Mouse (Mus musculus): ENCODE measurements around the gene Ubc. TPM values are rescaled to one million over a fixed set of nuclear protein-coding genes. Genes with fewer than 3 reads are reported as not detected.

The Ubc gene
- polyA plus RNA-seq, 1 experiment from 2014 or later, result 992 TPM

- DNase-seq (ENCODE audit: low spot score), result peak; percentile 73
- peak overlapping the region; percentile 31; the same call in 1 of the 2 replicates for H3K27ac ChIP-seq
- peak overlapping the region; percentile 46 for H3K4me3 ChIP-seq
- H3K4me1 ChIP-seq, result peaks cover 32% of the 10 kb centered on the region
- no peaks in the 10 kb centered on the region for H3K27me3 ChIP-seq (ENCODE audit: low read depth, poor library complexity, severe bottlenecking)
- H3K9me3 ChIP-seq (replicated peaks), result no peaks in the 10 kb centered on the region
- WGBS, result 7% methylated on average over 20 of the region's 20 CpGs
- peaks cover 21% of the 10 kb centered on the region for H3K36me3 ChIP-seq
These were observed 19.5 kb upstream of the Ubc start for GRCm38 (mm10) chr5:125409348-125410090.

GRCm38 (mm10) chr5:125408842-125409241 is 18.8 kb upstream of the Ubc start:
- Histone ChIP-seq H3K4me1 (peaks cover 33% of the 10 kb centered on the region), H3K27ac (no peak overlapping the region), H3K4me3 (peak overlapping the region; percentile 46), H3K27me3 (ENCODE audit: low read depth, poor library complexity, severe bottlenecking) (no peaks in the 10 kb centered on the region), H3K9me3 (replicated peaks) (no peaks in the 10 kb centered on the region), H3K36me3 (peaks cover 14% of the 10 kb centered on the region)
- WGBS, result under 1% methylated on average over 13 of the region's 13 CpGs
- DNase-seq (ENCODE audit: low spot score), result peak; percentile 88

GRCm38 (mm10) chr5:125407910-125408575 is 18.0 kb upstream of the Ubc start:
- peaks cover 2% of the 10 kb centered on the region for H3K27me3 ChIP-seq (ENCODE audit: low read depth, poor library complexity, severe bottlenecking)
- H3K4me3 ChIP-seq, result peak overlapping the region; percentile 46
- peaks cover 35% of the 10 kb centered on the region for H3K4me1 ChIP-seq
- H3K27ac ChIP-seq, result no peak overlapping the region
- no peak for DNase-seq (ENCODE audit: low spot score)
- 65% methylated on average over 14 of the region's 14 CpGs for WGBS
- peaks cover 6% of the 10 kb centered on the region for H3K36me3 ChIP-seq
- H3K9me3 ChIP-seq (replicated peaks), result no peaks in the 10 kb centered on the region

GRCm38 (mm10) chr5:125407020-125407830 is 17.2 kb upstream of the Ubc start:
- H3K4me3 ChIP-seq, result peak overlapping the region; percentile 74
- H3K27me3 ChIP-seq (ENCODE audit: low read depth, poor library complexity, severe bottlenecking), result peaks cover 8% of the 10 kb centered on the region
- peak overlapping the region; percentile 82 for H3K27ac ChIP-seq
- 56% methylated on average over 13 of the region's 13 CpGs for WGBS
- peaks cover 42% of the 10 kb centered on the region for H3K4me1 ChIP-seq
- DNase-seq (ENCODE audit: low spot score), result no peak
- H3K9me3 ChIP-seq (replicated peaks), result no peaks in the 10 kb centered on the region
- H3K36me3 ChIP-seq, result no peaks in the 10 kb centered on the region

- Histone ChIP-seq H3K36me3 (no peaks in the 10 kb centered on the region), H3K27me3 (ENCODE audit: low read depth, poor library complexity, severe bottlenecking) (peaks cover 12% of the 10 kb centered on the region), H3K9me3 (replicated peaks) (no peaks in the 10 kb centered on the region), H3K4me1 (peaks cover 42% of the 10 kb centered on the region), H3K27ac (peak overlapping the region; percentile 82), H3K4me3 (peak overlapping the region; percentile 74)
- 4% methylated on average over 20 of the region's 20 CpGs for WGBS
- peak; percentile 78 for DNase-seq (ENCODE audit: low spot score)
These were observed 16.5 kb upstream of the Ubc start for GRCm38 (mm10) chr5:125406322-125407016.

- Histone ChIP-seq H3K4me1 (peaks cover 42% of the 10 kb centered on the region), H3K9me3 (replicated peaks) (no peaks in the 10 kb centered on the region), H3K27me3 (ENCODE audit: low read depth, poor library complexity, severe bottlenecking) (peaks cover 12% of the 10 kb centered on the region), H3K4me3 (peak overlapping the region; percentile 74), H3K27ac (peak overlapping the region; percentile 86), H3K36me3 (no peaks in the 10 kb centered on the region)
- DNase-seq (ENCODE audit: low spot score), result peak; percentile 93
- WGBS, result 1% methylated on average over 31 of the region's 31 CpGs
These were observed 15.7 kb upstream of the Ubc start for GRCm38 (mm10) chr5:125405546-125406248.

GRCm38 (mm10) chr5:125404903-125405545 is 15.0 kb upstream of the Ubc start:
- H3K36me3 ChIP-seq, result no peaks in the 10 kb centered on the region
- peaks cover 12% of the 10 kb centered on the region for H3K27me3 ChIP-seq (ENCODE audit: low read depth, poor library complexity, severe bottlenecking)
- H3K4me3 ChIP-seq, result peak overlapping the region; percentile 74
- peak overlapping the region; percentile 86 for H3K27ac ChIP-seq
- peaks cover 37% of the 10 kb centered on the region for H3K4me1 ChIP-seq
- DNase-seq (ENCODE audit: low spot score), result peak; percentile 82
- no peaks in the 10 kb centered on the region for H3K9me3 ChIP-seq (replicated peaks)
- under 1% methylated on average over 28 of the region's 28 CpGs for WGBS

- WGBS, result 4% methylated on average over 7 of the region's 7 CpGs
- H3K4me3 ChIP-seq, result peak overlapping the region; percentile 74
- no peaks in the 10 kb centered on the region for H3K9me3 ChIP-seq (replicated peaks)
- no peak for DNase-seq (ENCODE audit: low spot score)
- H3K4me1 ChIP-seq, result peaks cover 32% of the 10 kb centered on the region
- H3K27ac ChIP-seq, result peak overlapping the region; percentile 86
- H3K27me3 ChIP-seq (ENCODE audit: low read depth, poor library complexity, severe bottlenecking), result peaks cover 12% of the 10 kb centered on the region
- H3K36me3 ChIP-seq, result no peaks in the 10 kb centered on the region
These were observed 14.5 kb upstream of the Ubc start for GRCm38 (mm10) chr5:125404536-125404902.

GRCm38 (mm10) chr5:125403481-125404465 is 13.8 kb upstream of the Ubc start:
- no peaks in the 10 kb centered on the region for H3K9me3 ChIP-seq (replicated peaks)
- H3K27me3 ChIP-seq (ENCODE audit: low read depth, poor library complexity, severe bottlenecking), result peaks cover 15% of the 10 kb centered on the region
- H3K27ac ChIP-seq, result no peak overlapping the region
- peak overlapping the region; percentile 74 for H3K4me3 ChIP-seq
- peak; percentile 82 for DNase-seq (ENCODE audit: low spot score)
- H3K4me1 ChIP-seq, result peaks cover 31% of the 10 kb centered on the region
- WGBS, result 13% methylated on average over 31 of the region's 31 CpGs
- no peaks in the 10 kb centered on the region for H3K36me3 ChIP-seq

GRCm38 (mm10) chr5:125402991-125403390 is 13.0 kb upstream of the Ubc start:
- H3K36me3 ChIP-seq, result no peaks in the 10 kb centered on the region
- peaks cover 21% of the 10 kb centered on the region for H3K27me3 ChIP-seq (ENCODE audit: low read depth, poor library complexity, severe bottlenecking)
- H3K27ac ChIP-seq, result no peak overlapping the region
- H3K4me3 ChIP-seq, result peak overlapping the region; percentile 6; the same call in 1 of the 2 replicates
- H3K9me3 ChIP-seq (replicated peaks), result no peaks in the 10 kb centered on the region
- no peak for DNase-seq (ENCODE audit: low spot score)
- WGBS, result 46% methylated on average over 6 of the region's 6 CpGs
- H3K4me1 ChIP-seq, result peaks cover 23% of the 10 kb centered on the region

GRCm38 (mm10) chr5:125402476-125402875 is 12.5 kb upstream of the Ubc start:
- Histone ChIP-seq H3K4me1 (peaks cover 20% of the 10 kb centered on the region), H3K27ac (no peak overlapping the region), H3K9me3 (replicated peaks) (no peaks in the 10 kb centered on the region), H3K27me3 (ENCODE audit: low read depth, poor library complexity, severe bottlenecking) (peaks cover 21% of the 10 kb centered on the region), H3K4me3 (peak overlapping the region; percentile 6; the same call in 1 of the 2 replicates), H3K36me3 (no peaks in the 10 kb centered on the region)
- WGBS, result 44% methylated on average over 10 of the region's 10 CpGs
- DNase-seq (ENCODE audit: low spot score), result no peak
